Mouse (Mus musculus) right cerebral cortex, adult 18-20 months (tissue): Measurements from ENCODE around the gene Btbd9.
"Not testable (repeated sequence)": the region's sequence is repeated elsewhere in the genome, so short reads cannot be mapped to it uniquely, and the experiment has no call there.

Source experiments
- DNase-seq: peaks from one replicate; pipeline ENCODE4 v3.0.0; 2022; ENCODE audit warnings: mixed read lengths

Btbd9 gene

DNA sequence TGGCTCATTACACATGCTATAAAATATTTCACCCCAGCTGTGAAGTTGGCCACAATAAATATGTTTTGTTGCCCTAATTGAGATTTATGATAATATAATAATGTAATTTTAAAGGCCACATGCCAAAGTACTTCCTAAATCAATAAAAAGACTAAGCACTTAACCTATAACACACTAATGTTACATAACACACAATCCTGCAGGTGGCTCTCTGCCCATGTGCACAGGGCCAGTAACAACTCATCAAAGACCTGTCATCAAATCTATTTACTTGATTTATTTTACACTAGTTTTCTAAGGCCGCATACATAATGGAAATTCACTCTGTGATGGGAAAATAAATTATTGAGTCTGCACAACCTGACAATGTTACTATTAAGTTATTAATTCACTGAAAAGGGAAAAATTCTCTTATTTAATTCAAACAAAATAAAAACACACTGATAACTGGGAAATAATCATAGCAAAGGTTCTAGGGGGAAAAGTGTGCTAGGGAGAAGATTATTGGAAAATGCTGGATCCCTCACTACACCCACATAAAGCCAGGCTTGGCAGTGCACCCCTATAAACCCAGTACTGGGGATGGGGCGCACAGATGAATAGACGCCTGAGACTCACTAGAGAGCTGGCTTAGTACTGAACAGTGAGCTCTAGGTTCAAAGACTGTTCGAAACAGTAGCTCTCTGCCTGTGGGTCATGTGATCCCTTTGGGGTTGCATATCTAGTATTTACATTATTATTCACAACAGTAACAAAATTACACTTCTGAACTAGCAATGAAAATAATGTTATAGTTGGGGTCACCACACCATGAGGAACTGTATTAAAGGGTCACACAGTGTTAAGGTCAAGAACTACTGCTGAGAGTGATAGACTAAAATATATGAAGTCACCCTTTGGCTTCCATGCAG, 23.0 kb downstream of the Btbd9 start:
- DNase-seq, result no peak

DNA sequence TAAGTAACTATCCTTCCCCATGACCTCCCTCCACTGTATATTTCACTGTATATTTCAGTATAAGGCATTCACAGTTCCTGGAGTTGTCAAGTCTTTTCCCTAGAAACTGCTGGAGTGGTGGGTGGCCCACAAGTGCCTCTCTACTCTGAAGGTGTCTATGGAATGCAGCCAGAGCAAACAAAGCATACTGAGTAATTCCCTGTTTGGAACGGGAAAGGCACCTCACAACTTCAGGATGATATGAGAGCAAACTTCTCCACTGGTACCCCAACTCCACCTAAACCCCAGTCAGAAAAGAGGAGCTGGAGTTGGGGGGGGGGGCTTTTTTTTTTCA, 25.5 kb downstream of the Btbd9 start:
- DNase-seq, result peak; percentile 86

DNA sequence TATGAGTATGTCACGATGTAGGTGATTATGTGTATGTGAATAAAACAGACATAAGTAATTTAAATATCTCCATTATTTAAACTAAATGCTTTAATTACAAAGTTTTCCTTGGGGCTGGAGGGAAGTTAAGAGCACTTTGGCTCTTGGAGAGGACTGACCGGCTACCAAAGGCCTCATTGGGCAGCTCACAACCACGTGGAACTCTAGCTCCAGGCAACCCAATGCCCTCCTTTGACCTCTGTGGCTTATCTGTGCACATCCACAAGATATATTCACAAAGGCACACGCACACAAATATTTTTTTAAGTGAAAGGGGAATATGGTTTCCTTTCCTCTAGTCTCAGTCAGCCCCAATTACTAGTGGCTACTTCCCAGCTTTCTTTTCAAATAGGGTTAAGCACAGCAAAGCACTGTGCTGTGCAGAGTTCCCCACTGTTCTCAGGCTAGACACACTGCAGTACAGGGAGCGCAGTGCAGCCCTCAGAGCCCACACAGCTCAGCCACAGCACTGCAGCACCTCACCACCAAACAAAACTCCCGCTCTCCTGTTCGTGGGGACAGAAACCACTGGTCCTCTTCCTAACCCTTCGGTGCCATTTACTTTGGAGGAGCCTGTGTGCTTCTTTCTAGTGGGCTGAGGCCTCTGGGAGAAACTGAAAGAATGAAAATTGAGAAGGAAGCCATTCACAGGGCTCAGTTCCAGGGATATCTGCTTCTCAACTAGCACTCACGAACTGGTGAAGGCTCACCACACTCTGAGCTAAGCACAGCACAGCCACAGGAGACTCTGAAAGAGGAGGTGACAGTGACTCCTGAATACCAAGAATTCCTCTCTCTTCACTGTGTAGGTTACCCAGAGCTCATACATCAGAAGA, 26.2 kb downstream of the Btbd9 start:
- no peak for DNase-seq

DNA sequence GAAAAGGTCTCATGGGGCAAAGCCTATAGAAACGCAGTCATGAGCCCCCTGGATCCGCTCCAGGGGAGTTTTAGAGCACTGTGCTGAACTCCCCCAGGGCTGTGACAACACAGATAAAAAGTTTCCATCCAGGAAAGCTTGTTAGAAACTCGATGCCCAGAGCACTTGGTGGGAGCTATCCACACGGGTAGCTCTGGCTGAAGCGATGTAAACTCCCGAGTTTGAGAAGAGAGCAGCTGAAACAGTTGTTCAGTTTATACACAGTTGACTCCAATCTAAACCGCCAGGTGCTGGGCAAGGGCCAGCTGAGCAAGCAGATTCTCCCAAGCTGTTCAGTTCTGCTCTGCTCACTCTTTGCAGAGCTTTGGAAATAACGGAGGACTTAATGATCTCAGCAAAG, 37.2 kb downstream of the Btbd9 start:
- peak; percentile 44 for DNase-seq

DNA sequence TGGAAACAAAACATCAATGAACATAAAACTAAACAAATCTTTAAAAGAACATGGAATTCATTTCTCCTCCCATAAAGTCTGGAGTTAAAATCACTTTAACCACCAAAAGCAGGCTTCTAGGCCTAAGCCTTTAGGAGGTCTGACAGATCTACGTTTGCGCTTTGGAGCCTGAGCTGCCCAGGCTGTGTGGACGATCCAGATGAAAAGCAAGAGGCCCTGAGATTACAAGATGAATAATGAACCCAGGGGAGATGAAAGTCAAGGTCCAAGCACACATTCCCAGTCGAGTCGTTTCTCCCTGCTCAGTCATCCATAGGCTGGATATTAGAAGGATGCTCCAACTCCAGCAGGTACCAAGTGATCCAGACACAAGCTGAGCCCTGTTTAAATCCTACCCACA, 39.6 kb downstream of the Btbd9 start:
- no peak for DNase-seq

DNA sequence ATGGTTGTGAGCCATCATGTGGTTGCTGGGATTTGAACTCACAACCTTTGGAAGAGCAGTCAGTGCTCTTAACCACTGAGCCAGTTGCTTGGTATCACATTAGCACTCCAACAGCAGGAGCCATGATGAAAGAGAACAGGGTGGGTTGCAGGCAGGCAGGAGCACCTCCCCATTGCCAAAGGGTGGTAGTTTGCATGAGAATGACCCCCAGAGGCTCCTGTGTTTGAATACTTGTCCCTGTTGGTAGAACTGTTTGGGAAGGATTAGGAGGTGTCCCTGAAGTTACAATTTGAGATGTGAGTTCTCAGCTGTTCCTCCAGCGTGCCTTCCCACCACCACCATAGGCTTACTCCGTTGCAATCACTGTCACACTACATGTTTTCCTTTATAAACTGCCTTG, 43.2 kb downstream of the Btbd9 start:
- DNase-seq, result no peak

DNA sequence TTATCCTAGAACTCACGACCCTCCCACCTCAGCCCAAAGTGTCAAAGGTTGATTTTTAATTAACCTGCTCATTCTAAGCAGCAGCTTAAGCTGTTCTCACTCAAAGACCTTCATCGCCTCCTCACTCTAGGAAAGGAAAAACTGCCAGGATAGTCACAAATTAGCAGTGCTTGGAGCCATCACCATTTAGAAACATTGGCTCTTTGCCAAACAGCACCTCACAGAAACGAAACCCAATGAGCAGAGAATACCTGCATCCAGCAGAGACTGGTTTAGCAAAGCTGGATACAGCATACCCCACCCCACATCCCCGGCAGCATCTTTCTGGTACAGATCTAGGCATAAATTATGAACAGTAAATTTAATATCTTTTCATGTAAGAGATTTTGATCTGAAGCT, 45.7 kb downstream of the Btbd9 start:
- DNase-seq, result no peak

DNA sequence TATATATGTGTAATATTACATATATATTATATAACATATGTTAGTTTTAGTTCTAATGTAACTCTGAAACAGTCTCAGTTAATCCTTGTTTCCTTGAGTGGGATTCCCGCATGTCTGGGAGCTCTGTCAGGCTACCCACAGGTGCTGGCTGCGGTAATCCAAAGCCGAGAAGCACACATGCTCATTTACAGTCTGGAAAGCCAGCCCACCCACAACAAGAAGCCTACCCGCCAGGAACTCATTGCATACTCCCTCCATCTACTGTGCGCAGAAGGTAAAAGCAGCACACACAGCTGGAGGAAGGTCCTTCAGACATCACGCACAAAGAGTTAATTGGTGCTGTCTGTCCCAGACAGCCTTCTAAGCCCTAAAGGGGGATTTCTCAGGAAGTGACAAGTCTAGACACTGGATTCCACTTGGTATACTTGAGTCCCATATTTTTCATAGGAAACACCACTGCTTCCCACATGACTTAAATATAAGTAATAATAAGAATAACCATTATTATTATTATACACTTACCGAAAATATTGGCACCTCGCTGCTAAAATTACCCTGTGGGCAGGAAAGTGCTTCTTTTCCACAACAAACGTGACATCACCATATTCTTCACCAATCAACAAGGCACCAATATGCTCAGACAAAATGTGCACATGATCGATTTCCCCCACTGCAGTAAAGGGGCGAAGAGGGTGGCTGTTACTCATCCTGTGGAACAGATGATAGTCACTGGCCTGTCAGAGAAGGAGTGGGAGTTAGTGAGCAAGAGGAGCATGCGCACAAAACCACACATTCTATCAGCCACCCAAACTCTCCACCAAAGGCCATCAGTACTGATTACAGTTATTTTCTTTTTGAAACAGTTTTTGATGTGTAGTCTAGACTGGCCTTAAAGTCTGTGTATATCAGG, 46.4 kb downstream of the Btbd9 start:
- DNase-seq, result peak; percentile 57

DNA sequence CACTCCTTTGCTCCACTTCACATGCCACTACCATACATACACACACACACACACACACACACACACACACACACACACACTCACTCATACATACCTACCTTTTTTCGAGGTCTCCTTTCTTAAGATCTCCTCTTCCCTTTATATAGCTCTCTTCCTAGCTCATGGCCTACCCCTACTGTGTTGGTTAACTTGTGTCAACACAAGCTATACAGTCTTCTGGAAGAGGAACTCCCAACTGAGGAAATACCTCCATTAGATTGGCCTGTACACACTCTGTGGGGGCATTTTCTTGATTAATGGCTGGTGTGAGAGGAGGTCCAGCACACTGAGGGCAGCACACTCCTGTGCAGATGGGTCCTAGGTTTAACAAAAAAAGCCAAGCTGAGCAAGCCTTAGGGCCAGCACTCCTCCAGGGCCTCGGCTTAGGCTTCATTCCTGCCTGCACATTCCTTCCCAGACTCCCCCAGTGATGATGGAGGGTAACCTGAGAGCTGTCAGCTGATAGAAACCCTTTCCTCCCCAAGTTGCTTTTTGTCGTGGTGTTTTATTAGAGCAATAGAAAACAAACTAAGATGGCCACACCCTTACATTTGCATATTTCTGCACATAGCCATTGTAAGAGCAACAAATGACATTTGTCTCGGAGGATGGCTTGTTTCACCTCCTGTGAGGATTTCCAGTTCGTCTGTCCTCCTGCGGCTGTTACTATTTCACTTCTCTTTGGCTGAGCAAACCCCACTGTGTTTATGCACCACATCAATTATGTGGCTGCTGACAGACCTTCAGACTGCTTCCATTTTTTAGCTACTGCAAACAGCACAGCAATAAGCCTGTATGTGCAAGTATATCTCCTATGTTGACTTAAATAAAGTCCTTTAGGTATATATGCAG, 50.6 kb downstream of the Btbd9 start:
- no peak for DNase-seq

DNA sequence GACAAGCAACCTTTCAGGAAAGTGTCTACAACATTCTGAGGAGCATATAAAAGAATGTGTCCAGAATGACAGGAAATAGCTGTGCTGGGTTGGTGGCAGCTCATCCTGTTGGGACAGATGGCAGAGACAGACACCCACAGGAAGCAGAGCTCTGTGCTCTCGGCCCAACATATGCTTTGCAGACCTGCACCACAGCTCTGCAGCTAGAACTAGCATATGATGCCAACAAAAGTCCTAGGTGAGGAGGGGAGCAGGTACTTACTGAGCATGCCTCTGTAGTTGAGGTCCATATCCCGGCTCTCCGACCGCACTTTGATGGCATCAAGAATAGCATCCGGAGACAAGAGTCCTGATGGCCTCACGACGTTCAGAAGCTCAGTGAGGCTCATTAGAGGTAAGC, 51.8 kb downstream of the Btbd9 start:
- peak; percentile 89 for DNase-seq

DNA sequence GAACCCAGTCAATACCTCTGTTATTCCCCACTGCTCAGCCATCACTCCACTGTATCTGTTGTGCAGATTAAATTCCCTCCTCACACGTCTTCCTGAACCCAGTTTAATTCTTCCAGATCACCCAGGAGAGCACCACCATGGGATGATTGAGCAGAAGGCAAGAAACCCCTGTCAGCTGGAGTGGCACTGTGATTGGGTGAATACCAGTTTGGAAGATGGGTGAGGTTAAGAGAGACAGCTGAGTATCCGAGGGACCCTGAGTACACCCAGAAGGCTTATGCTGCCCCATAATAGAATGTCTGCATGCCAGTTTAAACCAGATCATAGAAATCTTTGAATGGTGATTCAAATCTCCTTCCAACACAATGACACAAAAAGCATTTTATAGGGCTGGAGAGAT, 52.5 kb downstream of the Btbd9 start:
- DNase-seq, result no peak

DNA sequence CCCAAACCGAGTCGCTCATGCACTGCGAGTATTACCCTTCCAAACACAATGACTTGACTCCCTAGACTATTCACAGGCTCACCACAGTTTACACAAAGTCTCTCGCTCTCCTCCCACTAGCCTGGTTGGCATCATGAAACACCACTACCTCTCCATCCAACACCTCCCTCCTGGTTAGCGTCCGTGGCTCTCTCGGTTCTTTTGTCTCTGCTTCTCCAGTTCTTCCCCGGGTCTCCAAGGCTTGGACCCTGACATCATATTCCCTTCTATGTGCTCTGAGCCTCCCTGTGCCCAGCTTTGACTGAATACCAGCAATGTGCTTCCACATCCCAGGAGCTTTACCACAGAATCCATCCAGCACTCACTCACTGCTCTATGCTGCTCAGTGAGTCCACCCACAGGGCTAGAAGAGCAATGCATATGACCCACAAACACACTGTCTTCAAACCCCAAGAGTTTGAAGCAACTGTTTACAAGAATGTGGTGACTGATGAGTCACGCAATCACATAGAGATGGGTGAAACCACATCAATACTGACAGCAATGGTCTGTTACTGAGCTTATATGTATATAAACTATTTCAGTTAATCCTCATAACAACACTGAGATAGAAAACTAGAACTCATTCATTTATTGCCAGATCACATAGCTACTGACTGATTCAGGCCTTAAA, 53.7 kb downstream of the Btbd9 start:
- no peak for DNase-seq

DNA sequence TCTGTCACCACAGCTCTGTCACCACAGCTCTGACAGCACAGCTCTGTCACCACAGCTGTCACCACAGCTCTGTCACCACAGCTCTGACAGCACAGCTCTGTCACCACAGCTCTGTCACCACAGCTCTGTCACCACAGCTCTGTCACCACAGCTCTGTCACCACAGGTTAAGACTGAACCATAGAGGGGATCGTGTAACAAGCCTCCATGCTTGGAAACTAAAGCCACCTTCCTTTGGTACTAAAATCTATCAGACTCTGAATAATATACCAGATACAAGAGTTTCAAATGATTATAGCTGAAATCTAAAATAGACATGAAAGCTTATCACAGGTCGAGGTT, 57.1 kb downstream of the Btbd9 start:
- not testable (repeated sequence) for DNase-seq

DNA sequence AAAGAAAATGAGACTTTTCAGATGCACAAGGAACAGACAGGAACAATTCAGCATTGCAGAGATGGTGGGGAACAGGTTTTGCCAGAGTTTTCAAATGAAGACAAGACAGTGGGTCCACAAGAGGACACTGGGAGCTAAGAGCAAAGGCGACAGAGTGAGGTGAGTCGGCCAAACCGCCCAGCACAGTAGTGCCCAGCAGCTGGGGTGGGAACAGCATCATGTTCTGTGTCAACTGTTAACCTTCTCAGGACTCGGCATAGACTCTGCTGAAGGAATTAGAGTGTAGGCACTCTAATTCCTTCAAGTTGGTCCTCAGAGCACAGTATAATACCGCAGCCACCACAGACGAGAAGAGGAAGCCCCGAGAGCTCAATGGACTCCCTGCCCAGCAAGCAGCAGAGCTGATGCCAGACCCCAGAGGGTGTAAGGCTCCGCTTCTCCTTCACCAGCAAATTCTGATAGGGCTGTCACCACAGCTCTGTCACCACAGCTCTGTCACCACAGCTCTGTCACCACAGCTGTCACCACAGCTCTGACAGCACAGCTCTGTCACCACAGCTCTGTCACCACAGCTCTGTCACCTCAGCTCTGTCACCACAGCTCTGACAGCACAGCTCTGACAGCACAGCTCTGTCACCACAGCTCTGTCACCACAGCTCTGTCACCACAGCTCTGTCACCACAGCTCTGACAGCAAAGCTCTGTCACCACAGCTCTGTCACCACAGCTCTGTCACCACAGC, 57.7 kb downstream of the Btbd9 start:
- no peak for DNase-seq

DNA sequence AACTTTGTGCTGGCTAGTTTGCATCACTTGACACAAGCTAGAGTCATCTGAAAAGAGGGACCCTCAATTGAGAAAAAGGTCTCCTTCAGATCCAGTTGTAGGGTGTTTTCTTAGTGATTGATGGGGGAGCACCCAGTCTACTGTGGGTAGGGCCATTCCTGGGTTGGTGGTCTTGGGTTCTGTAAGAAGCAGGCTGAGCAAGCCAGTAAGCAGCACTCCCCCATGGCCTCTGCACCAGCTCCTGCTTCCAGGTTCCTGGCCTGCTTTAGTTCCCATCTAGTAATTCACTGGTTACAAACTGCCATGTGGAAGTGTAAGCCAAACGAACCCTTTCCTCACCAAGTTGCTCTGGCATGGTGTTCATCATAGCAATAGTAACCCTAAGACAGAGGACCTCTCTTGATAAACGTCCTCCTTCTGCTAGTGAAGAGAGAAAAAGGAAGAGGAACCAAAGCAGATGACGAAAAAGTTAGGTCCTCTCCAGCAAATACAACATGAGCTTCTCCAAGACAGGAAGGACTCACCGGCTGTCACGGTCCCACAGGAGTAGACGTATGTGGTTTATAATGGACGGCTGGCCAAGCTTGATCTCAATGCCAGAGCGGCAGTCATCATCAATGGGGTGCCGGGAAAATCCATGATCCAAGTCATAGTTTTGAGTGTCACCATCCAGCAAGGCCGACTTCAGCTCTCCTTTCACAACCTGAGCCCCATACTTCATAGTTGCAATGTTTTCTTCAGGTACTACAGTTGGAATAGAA, 59.5 kb downstream of the Btbd9 start:
- no peak for DNase-seq

DNA sequence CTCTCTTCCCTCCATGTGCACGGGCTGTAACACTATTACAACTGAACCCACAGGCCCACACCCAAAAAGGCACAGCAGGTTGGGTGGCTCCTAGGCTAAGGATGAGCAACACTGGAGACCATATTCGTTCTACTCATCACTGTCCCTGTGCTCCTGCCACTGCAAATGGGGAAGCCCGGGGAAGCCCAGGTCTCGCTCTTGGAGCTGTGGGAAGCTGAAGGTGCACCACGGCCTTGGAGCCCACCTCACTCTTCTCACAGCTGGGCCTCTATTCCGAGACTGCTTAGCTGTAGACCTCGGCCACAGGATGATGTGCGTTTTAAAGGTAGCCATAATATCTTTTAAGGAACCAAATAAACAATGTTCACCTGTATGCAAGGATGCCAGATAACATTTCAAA, 60.9 kb downstream of the Btbd9 start:
- no peak for DNase-seq

DNA sequence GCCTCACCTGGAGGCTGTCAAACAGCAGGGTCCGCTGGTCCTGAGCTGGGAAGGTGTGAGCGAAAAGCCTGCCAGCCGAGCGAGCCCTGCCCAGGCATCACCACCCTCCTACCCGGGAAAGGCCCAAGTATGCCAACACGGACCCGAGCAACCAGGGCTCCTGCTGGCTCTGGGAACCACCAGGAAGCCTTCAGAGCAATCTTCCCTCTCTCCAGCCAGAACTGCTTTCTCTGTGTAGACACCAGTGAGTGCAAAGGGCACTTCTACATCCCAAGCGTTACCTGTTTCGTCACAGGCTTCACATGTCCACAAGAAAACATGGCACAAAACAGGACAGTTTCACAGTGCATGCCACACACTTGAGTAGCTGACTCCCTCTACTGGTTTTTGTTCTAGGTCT, 63.3 kb downstream of the Btbd9 start:
- no peak for DNase-seq

DNA sequence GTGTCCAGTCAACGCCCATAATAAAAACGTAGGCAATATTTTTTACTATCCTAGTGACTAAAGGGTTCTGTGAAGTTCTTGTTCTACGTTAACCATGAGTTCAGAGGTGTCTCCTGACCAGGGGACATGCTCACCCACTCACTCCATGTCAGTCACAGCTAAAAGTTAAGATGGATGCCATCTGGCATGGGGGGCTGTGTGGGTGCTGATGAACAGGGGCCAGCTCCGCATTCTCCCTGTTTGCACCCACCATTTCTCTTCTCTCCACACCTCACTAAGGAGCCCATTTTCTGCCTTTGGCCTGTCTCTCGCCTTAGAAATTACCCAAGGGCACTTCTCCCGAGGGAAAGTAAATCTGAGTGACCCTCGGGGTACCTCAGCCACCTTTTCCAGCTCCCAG, 63.8 kb downstream of the Btbd9 start:
- no peak for DNase-seq

DNA sequence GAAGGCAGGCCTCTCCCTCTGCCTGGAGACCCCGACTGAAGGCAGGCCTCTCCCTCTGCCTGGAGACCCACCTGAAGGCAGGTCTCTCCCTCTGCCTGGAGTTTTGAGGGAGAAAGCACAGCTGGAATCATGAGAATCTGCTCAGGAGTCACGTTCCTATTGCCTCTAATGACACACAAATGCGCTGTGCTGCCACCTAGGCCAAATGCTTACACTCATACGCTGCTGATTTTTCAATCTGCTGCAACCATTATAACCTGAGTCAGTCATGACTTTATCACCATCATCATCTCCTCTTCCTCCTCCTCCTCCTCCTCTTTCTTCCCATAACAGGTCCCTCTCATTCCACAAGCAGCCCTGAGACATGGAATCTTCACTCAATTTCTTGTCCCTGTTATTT, 64.3 kb downstream of the Btbd9 start:
- DNase-seq, result no peak

DNA sequence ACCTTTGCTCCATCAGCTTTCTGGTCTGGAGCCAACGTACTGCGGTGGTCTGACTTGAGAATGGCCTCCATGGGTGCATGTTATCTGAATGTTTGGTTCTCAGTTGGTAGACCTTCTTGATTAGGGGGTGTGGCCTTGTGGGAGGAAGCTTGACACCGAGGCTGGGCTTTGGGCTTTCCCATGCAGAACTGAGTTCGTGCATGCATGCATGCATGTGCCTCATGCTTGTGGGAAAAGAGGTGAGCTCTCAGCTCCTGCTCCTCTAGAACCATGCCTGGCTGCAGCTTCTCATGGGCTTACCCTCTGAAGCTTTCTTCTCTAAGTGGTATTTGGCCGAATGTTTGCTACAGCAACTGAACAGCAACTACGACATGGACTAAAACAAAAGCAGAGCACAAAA, 64.9 kb downstream of the Btbd9 start:
- DNase-seq, result no peak
